Mouse (Mus musculus): Measurements from ENCODE around the gene Serinc1. TPM values are rescaled to one million over a fixed set of nuclear protein-coding genes. Genes with fewer than 3 reads are reported as not detected.

Gene Serinc1
- total RNA-seq, 1 experiment = 143 TPM

DNA sequence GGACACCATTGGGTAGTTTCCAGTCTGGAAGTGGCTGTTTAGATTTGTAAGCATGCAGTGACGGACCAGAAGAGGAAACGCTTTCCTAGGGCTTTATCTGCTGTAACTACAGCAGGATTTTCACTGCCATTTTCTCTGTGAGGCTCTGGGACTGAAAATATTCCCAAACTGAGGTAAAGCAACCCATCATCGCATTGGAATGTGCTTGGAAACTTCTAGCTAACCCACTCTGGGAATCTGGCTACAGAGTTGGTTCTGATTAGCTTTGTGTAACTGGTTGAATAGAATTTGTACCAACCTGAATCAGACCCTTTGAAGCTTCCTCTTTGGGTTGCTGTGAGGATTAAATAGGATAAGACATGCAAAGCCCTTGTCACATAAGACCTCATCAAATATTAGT lies 47.6 kb downstream of the Serinc1 start:
- Histone ChIP-seq H3K9ac (ENCODE audit: insufficient read depth, low read depth, low read length, poor library complexity, severe bottlenecking) (no peak overlapping the region), H3K9me3 (ENCODE audit: control insufficient read depth, insufficient read depth, low read depth, low read length) (no peaks in the 10 kb centered on the region), H3K4me3 (ENCODE audit: insufficient read depth in 1 of 2, low read depth in 1 of 2, low read length in 2 of 2, poor library complexity in 1 of 2, severe bottlenecking in 1 of 2) (no peak overlapping the region), H3K36me3 (ENCODE audit: control insufficient read depth, insufficient read depth, low read length, poor library complexity, severe bottlenecking) (no peaks in the 10 kb centered on the region), H3K4me1 (ENCODE audit: control insufficient read depth in 2 of 2, insufficient read depth in 2 of 2, low read length in 2 of 2, poor library complexity in 1 of 2) (peaks cover 0 to 4% of the 10 kb centered on the region in 2 experiments; a peak in 1 of 4 replicates), H3K27ac (ENCODE audit: insufficient read depth, low read depth, low read length, poor library complexity, severe bottlenecking) (no peak overlapping the region)
- TF ChIP-seq ZC3H11A (IDR thresholded peaks at IDR 0.05; ENCODE audit: borderline replicate concordance, low read depth, low read length) (no peak), HCFC1 (IDR thresholded peaks at IDR 0.05; ENCODE audit: borderline replicate concordance, insufficient read depth, low read length) (no peak), ZNF384 (IDR thresholded peaks at IDR 0.05; ENCODE audit: low read depth, low read length) (no peak), MAFK (IDR thresholded peaks at IDR 0.05; ENCODE audit: insufficient read depth, low read depth, low read length) (no peak), CHD2 (IDR thresholded peaks at IDR 0.05; ENCODE audit: low read depth, low read length) (no peak)
- in situ Hi-C loops (cut with MboI; ENCODE audit: low sequenced_read_pairs in 2 of 2, unreplicated experiment in 2 of 2) = loop anchor here in 1 of 2 experiments (25.0 kb wide), 1 partner anchor 1097 kb away; the partner anchor contains the start of gene Gja1
- DNase-seq (ENCODE audit: low read depth, low spot score) = no peak

DNA sequence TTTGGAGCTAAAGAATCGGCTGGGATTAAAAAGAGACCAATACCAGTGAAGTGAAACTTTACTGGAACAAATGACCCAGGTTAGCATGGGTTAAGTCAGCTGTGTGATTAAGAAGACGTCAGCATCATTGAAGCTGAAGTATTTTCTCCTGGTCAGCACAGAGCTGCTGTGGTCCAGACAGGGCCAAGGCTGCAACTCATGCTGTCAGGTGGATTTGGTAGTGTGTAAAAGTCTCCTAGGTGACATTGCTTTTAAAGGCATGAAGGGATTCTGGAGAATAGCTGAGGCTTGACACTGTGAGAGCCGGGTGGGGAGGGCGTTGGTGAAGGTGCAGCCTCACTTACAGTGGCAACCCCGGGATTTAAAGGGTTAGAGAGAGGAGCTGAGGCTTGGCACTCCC lies 50.6 kb downstream of the Serinc1 start:
- Histone ChIP-seq H3K9ac (ENCODE audit: insufficient read depth, low read depth, low read length, poor library complexity, severe bottlenecking) (no peak overlapping the region), H3K4me3 (ENCODE audit: insufficient read depth in 1 of 2, low read depth in 1 of 2, low read length in 2 of 2, poor library complexity in 1 of 2, severe bottlenecking in 1 of 2) (no peak overlapping the region), H3K9me3 (ENCODE audit: control insufficient read depth, insufficient read depth, low read depth, low read length) (no peaks in the 10 kb centered on the region), H3K36me3 (ENCODE audit: control insufficient read depth, insufficient read depth, low read length, poor library complexity, severe bottlenecking) (no peaks in the 10 kb centered on the region), H3K27ac (ENCODE audit: insufficient read depth, low read depth, low read length, poor library complexity, severe bottlenecking) (no peak overlapping the region), H3K4me1 (ENCODE audit: control insufficient read depth in 2 of 2, insufficient read depth in 2 of 2, low read length in 2 of 2, poor library complexity in 1 of 2) (peaks cover 0 to 3% of the 10 kb centered on the region in 2 experiments; a peak in 1 of 4 replicates)
- in situ Hi-C loops (cut with MboI; ENCODE audit: low sequenced_read_pairs in 2 of 2, unreplicated experiment in 2 of 2) = loop anchor here in 1 of 2 experiments (25.0 kb wide), 1 partner anchor 1094 kb away; the partner anchor contains the start of gene Gja1
- no peak for TF ChIP-seq MAFK (IDR thresholded peaks at IDR 0.05; ENCODE audit: insufficient read depth, low read depth, low read length)
- TF ChIP-seq ZC3H11A (IDR thresholded peaks at IDR 0.05; ENCODE audit: borderline replicate concordance, low read depth, low read length) = no peak
- TF ChIP-seq CHD2 (IDR thresholded peaks at IDR 0.05; ENCODE audit: low read depth, low read length) = no peak
- no peak for DNase-seq (ENCODE audit: low read depth, low spot score)

DNA sequence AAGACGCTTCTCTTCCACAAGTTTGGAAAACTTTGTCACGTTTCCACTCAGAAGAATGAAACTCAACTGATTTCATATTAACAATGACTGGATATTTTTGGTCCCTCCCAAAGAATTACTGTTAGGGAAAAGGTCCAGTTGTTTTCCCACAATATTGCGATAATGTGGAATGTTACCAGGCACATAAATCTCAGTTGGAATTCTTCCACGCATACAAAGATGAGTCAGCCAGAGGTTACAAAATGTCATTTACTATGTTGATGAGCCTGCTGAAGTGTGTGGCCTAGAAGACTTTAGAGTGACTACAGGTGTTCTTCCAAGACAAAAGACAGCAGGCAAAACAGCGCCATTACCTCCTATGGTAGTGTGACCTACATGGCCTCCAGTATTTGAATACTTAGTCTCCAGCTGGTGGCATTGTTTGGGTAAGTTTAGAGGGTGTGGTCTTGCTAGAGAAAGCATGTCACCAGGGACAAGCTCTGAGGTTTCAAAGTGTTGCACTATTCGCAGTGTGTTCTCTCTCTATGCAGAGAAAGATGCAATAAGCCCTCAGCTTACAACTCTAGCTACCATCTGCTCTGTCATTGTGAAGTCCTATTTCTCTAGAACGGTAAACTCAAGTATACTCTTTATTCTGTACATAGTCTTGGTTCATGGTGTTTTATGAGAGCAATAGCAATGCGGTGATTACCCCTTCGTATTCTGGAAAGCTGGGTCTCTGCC lies 55.0 kb downstream of the Serinc1 start:
- no peak overlapping the region for H3K4me3 ChIP-seq (ENCODE audit: insufficient read depth in 1 of 2, low read depth in 1 of 2, low read length in 2 of 2, poor library complexity in 1 of 2, severe bottlenecking in 1 of 2)
- H3K9ac ChIP-seq (ENCODE audit: insufficient read depth, low read depth, low read length, poor library complexity, severe bottlenecking) = no peak overlapping the region
- peaks cover 0 to 3% of the 10 kb centered on the region in 2 experiments; a peak in 1 of 4 replicates for H3K4me1 ChIP-seq (ENCODE audit: control insufficient read depth in 2 of 2, insufficient read depth in 2 of 2, low read length in 2 of 2, poor library complexity in 1 of 2)
- H3K9me3 ChIP-seq (ENCODE audit: control insufficient read depth, insufficient read depth, low read depth, low read length) = no peaks in the 10 kb centered on the region
- H3K27ac ChIP-seq (ENCODE audit: insufficient read depth, low read depth, low read length, poor library complexity, severe bottlenecking) = no peak overlapping the region
- in situ Hi-C loops (cut with MboI; ENCODE audit: low sequenced_read_pairs in 2 of 2, unreplicated experiment in 2 of 2) = loop anchor here in 1 of 2 experiments (25.0 kb wide), 1 partner anchor 1090 kb away; the partner anchor contains the start of gene Gja1
- no peaks in the 10 kb centered on the region for H3K36me3 ChIP-seq (ENCODE audit: control insufficient read depth, insufficient read depth, low read length, poor library complexity, severe bottlenecking)
- peak; percentile 27 for DNase-seq (ENCODE audit: low read depth, low spot score)
- TF ChIP-seq CHD2 (IDR thresholded peaks at IDR 0.05; ENCODE audit: low read depth, low read length) = no peak
- no peak for TF ChIP-seq ZNF384 (IDR thresholded peaks at IDR 0.05; ENCODE audit: low read depth, low read length)
- TF ChIP-seq MAFK (IDR thresholded peaks at IDR 0.05; ENCODE audit: insufficient read depth, low read depth, low read length) = no peak
- TF ChIP-seq HCFC1 (IDR thresholded peaks at IDR 0.05; ENCODE audit: borderline replicate concordance, insufficient read depth, low read length) = no peak
- no peak for TF ChIP-seq ZC3H11A (IDR thresholded peaks at IDR 0.05; ENCODE audit: borderline replicate concordance, low read depth, low read length)

Other genes with a start within 250 kb of the Serinc1 start
- 29.0 and 32.0 TPM in 2 replicates for gene Hsf2, start 46.1 kb downstream of the Serinc1 start, total RNA-seq (2012; rRNA removed)
- gene Pkib, start 99.5 kb upstream of the Serinc1 start, total RNA-seq (2012; rRNA removed) = 0.48 and 0.76 TPM in 2 replicates